Comparison of ENCODE assay signal across 20 mouse cellular contexts in genomic region chr5:73676626-73677025, GRCm38 (mm10). TPM values are rescaled to one million over a fixed set of nuclear protein-coding genes. Genes with fewer than 3 reads are reported as not detected.
DNase-seq lines count a peak whose midpoint lies in the region; ATAC-seq lines count a peak whose summit lies in the region.
"Had no signal": no experiment of that assay in that cellular context is flagged by ENCODE, and none has a peak within 500 bp of the region (broad histone marks: within the 10 kb centered on the region; RNA-seq: fewer than 3 reads in every experiment).

No protein-coding gene starts in this region.

- H3K27ac ChIP-seq in forebrain, embryonic 13.5 days: no peak overlapping the region
- no peak overlapping the region for H3K27ac ChIP-seq in forebrain, embryonic 12.5 days
- no peak overlapping the region for H3K27ac ChIP-seq in midbrain, embryonic 11.5 days (ENCODE audit: low read depth, low read length)
- no peak overlapping the region for H3K27ac ChIP-seq in midbrain, embryonic 13.5 days
- H3K27ac ChIP-seq in stomach, embryonic 15.5 days: no peak overlapping the region
- H3K27ac ChIP-seq: embryonic facial prominence, embryonic 12.5 days; heart, embryonic 13.5 days; hindbrain, embryonic 13.5 days; liver, embryonic 14.5 days; midbrain, embryonic 12.5 days had no signal

- peak; percentile 48; the same call in 1 of the 2 replicates for ATAC-seq in forebrain, embryonic 13.5 days
- ATAC-seq in forebrain, embryonic 12.5 days (ENCODE audit: low FRiP score): no peak
- ATAC-seq in midbrain, embryonic 11.5 days (ENCODE audit: low FRiP score): no peak
- no peak for ATAC-seq in midbrain, embryonic 13.5 days
- no peak for ATAC-seq in stomach, embryonic 15.5 days (ENCODE audit: insufficient read depth, low FRiP score, low read depth)
- no peak for ATAC-seq in megakaryocyte, adult 5-6 weeks (ENCODE audit: poor library complexity, severe bottlenecking)

- no peaks in the 10 kb centered on the region for H3K9me3 ChIP-seq in forebrain, embryonic 13.5 days (replicated peaks)
- H3K9me3 ChIP-seq in forebrain, embryonic 12.5 days: no peaks in the 10 kb centered on the region
- no peaks in the 10 kb centered on the region for H3K9me3 ChIP-seq in midbrain, embryonic 11.5 days (ENCODE audit: control insufficient read depth, low read length)
- H3K9me3 ChIP-seq in midbrain, embryonic 13.5 days: no peaks in the 10 kb centered on the region
- H3K9me3 ChIP-seq in stomach, embryonic 15.5 days: no peaks in the 10 kb centered on the region
- H3K9me3 ChIP-seq: embryonic facial prominence, embryonic 12.5 days; heart, embryonic 13.5 days; hindbrain, embryonic 13.5 days; midbrain, embryonic 12.5 days had no signal

- H3K9ac ChIP-seq in forebrain, embryonic 13.5 days: no peak overlapping the region
- no peak overlapping the region for H3K9ac ChIP-seq in forebrain, embryonic 12.5 days
- no peak overlapping the region for H3K9ac ChIP-seq in midbrain, embryonic 11.5 days (ENCODE audit: low read length)
- no peak overlapping the region for H3K9ac ChIP-seq in midbrain, embryonic 13.5 days (replicated peaks)
- H3K9ac ChIP-seq in stomach, embryonic 15.5 days: no peak overlapping the region
- H3K9ac ChIP-seq: embryonic facial prominence, embryonic 12.5 days; heart, embryonic 13.5 days; hindbrain, embryonic 13.5 days; liver, embryonic 14.5 days; midbrain, embryonic 12.5 days had no signal

- H3K4me1 ChIP-seq in forebrain, embryonic 13.5 days: 0 out of 2 replicates have a peak, but pooled peaks cover 7% of the 10 kb centered on the region
- H3K4me1 ChIP-seq in forebrain, embryonic 12.5 days: no peaks in the 10 kb centered on the region
- no peaks in the 10 kb centered on the region for H3K4me1 ChIP-seq in midbrain, embryonic 11.5 days (ENCODE audit: control insufficient read depth, insufficient read depth, low read length)
- no peaks in the 10 kb centered on the region for H3K4me1 ChIP-seq in midbrain, embryonic 13.5 days (replicated peaks)
- no peaks in the 10 kb centered on the region for H3K4me1 ChIP-seq in stomach, embryonic 15.5 days
- H3K4me1 ChIP-seq: heart, embryonic 13.5 days; hindbrain, embryonic 13.5 days; midbrain, embryonic 12.5 days had no signal

- WGBS in forebrain, embryonic 13.5 days: 37% methylated on average over 13 of the region's 13 CpGs
- 57% methylated on average over 13 of the region's 13 CpGs for WGBS in forebrain, embryonic 12.5 days
- WGBS in midbrain, embryonic 11.5 days: 71% methylated on average over 13 of the region's 13 CpGs
- WGBS in midbrain, embryonic 13.5 days: 62% methylated on average over 13 of the region's 13 CpGs
- WGBS in stomach, embryonic 15.5 days: 76% methylated on average over 13 of the region's 13 CpGs

- H3K27me3 ChIP-seq in forebrain, embryonic 13.5 days: no peaks in the 10 kb centered on the region
- H3K27me3 ChIP-seq in forebrain, embryonic 12.5 days: no peaks in the 10 kb centered on the region
- H3K27me3 ChIP-seq in midbrain, embryonic 11.5 days (ENCODE audit: control insufficient read depth, insufficient read depth, low read length): no peaks in the 10 kb centered on the region
- H3K27me3 ChIP-seq in midbrain, embryonic 13.5 days: no peaks in the 10 kb centered on the region
- H3K27me3 ChIP-seq in stomach, embryonic 15.5 days (replicated peaks): no peaks in the 10 kb centered on the region
- H3K27me3 ChIP-seq: embryonic facial prominence, embryonic 12.5 days; heart, embryonic 13.5 days; hindbrain, embryonic 13.5 days; midbrain, embryonic 12.5 days had no signal

- DNase-seq in midbrain, embryonic 11.5 days (ENCODE audit: low spot score, missing footprints): peak; percentile 62
- DNase-seq in layer of hippocampus, adult 9-10 months (ENCODE audit: low spot score): peak; percentile 29
- no peak for DNase-seq in ovary, postnatal 36 days (ENCODE audit: low spot score)
- DNase-seq: cerebellum, adult 9-11 months; kidney, adult 8-10 months; thymus, postnatal 25 days had no signal

- H3K4me3 ChIP-seq in forebrain, embryonic 13.5 days: no peak overlapping the region
- no peak overlapping the region for H3K4me3 ChIP-seq in forebrain, embryonic 12.5 days (replicated peaks)
- no peak overlapping the region for H3K4me3 ChIP-seq in midbrain, embryonic 11.5 days (ENCODE audit: low read depth, low read length)
- H3K4me3 ChIP-seq in midbrain, embryonic 13.5 days (replicated peaks): no peak overlapping the region
- H3K4me3 ChIP-seq in stomach, embryonic 15.5 days (replicated peaks): no peak overlapping the region; the same call in 1 of the 2 replicates
- H3K4me3 ChIP-seq: embryonic facial prominence, embryonic 12.5 days; heart, embryonic 13.5 days; hindbrain, embryonic 13.5 days; midbrain, embryonic 12.5 days had no signal

- peak overlapping the region; percentile 25 for H3K4me2 ChIP-seq in forebrain, embryonic 13.5 days
- no peak overlapping the region for H3K4me2 ChIP-seq in forebrain, embryonic 12.5 days
- no peak overlapping the region for H3K4me2 ChIP-seq in midbrain, embryonic 11.5 days
- no peak overlapping the region for H3K4me2 ChIP-seq in midbrain, embryonic 13.5 days (replicated peaks)
- peak overlapping the region; percentile 25; the same call in 1 of the 2 replicates for H3K4me2 ChIP-seq in stomach, embryonic 15.5 days
- H3K4me2 ChIP-seq: embryonic facial prominence, embryonic 12.5 days; heart, embryonic 13.5 days; hindbrain, embryonic 13.5 days; midbrain, embryonic 12.5 days had no signal

- no peaks in the 10 kb centered on the region for H3K36me3 ChIP-seq in forebrain, embryonic 13.5 days (ENCODE audit: poor library complexity, severe bottlenecking)
- H3K36me3 ChIP-seq in forebrain, embryonic 12.5 days (replicated peaks): no peaks in the 10 kb centered on the region
- no peaks in the 10 kb centered on the region for H3K36me3 ChIP-seq in midbrain, embryonic 11.5 days (ENCODE audit: control insufficient read depth, insufficient read depth, low read length)
- no peaks in the 10 kb centered on the region for H3K36me3 ChIP-seq in midbrain, embryonic 13.5 days
- no peaks in the 10 kb centered on the region for H3K36me3 ChIP-seq in stomach, embryonic 15.5 days
- H3K36me3 ChIP-seq: embryonic facial prominence, embryonic 12.5 days; heart, embryonic 13.5 days; hindbrain, embryonic 13.5 days; midbrain, embryonic 12.5 days had no signal

RNA-seq across cellular contexts. Expression of gene Spata18, which starts 25.4 kb away (rescaled TPM):
- polyA plus RNA-seq in forebrain, embryonic 13.5 days (2015; fragmentation: Nextera tagmentation; extraction: Ambion mirVana): 0.34 and 0.71 TPM in 2 replicates
- 0.13 TPM in 1 of 2 replicates, not detected in the other for polyA plus RNA-seq in forebrain, embryonic 12.5 days (2016; fragmentation: Nextera tagmentation; extraction: Ambion mirVana)
- 0.10 and 0.12 TPM in 2 replicates for polyA plus RNA-seq in midbrain, embryonic 11.5 days (2014; fragmentation: Nextera tagmentation; extraction: Ambion mirVana)
- 0.14 and 0.22 TPM in 2 replicates for polyA plus RNA-seq in midbrain, embryonic 13.5 days (2015; fragmentation: Nextera tagmentation; extraction: Ambion mirVana)
- polyA plus RNA-seq in stomach, embryonic 15.5 days (2015; fragmentation: Nextera tagmentation; extraction: Ambion mirVana): 0.13 and 0.40 TPM in 2 replicates
- not detected in 2 replicates for total RNA-seq in megakaryocyte, adult 5-6 weeks (2015)
- total RNA-seq in megakaryocyte, adult 5-6 weeks (2017): not detected in 2 replicates
- total RNA-seq: ES-E14; gastrocnemius, adult 8-10 months; neutrophil, adult 5-6 weeks had no signal
- polyA plus RNA-seq: liver, embryonic 14.5 days had no signal

RNA-seq across cellular contexts. Expression of gene Sgcb, which starts 29.0 kb away (rescaled TPM):
- 20.5 and 22.3 TPM in 2 replicates for polyA plus RNA-seq in forebrain, embryonic 13.5 days (2015; fragmentation: Nextera tagmentation; extraction: Ambion mirVana)
- polyA plus RNA-seq in forebrain, embryonic 12.5 days (2016; fragmentation: Nextera tagmentation; extraction: Ambion mirVana): 19.2 and 22.1 TPM in 2 replicates
- 20.4 and 23.3 TPM in 2 replicates for polyA plus RNA-seq in midbrain, embryonic 11.5 days (2014; fragmentation: Nextera tagmentation; extraction: Ambion mirVana)
- polyA plus RNA-seq in midbrain, embryonic 13.5 days (2015; fragmentation: Nextera tagmentation; extraction: Ambion mirVana): 23.8 and 25.9 TPM in 2 replicates
- 23.6 and 26.7 TPM in 2 replicates for polyA plus RNA-seq in stomach, embryonic 15.5 days (2015; fragmentation: Nextera tagmentation; extraction: Ambion mirVana)
- total RNA-seq in megakaryocyte, adult 5-6 weeks (2015): 9.5 TPM in 2 replicates
- 4.5 and 4.6 TPM in 2 replicates for total RNA-seq in megakaryocyte, adult 5-6 weeks (2017)

RNA-seq across cellular contexts. Expression of gene Lrrc66, which starts 44.3 kb away (rescaled TPM):
- polyA plus RNA-seq in forebrain, embryonic 13.5 days (2015; fragmentation: Nextera tagmentation; extraction: Ambion mirVana): not detected in 2 replicates
- polyA plus RNA-seq in forebrain, embryonic 12.5 days (2016; fragmentation: Nextera tagmentation; extraction: Ambion mirVana): not detected in 2 replicates
- 0.04 TPM in 1 of 2 replicates, not detected in the other for polyA plus RNA-seq in midbrain, embryonic 11.5 days (2014; fragmentation: Nextera tagmentation; extraction: Ambion mirVana)
- not detected in 2 replicates for polyA plus RNA-seq in midbrain, embryonic 13.5 days (2015; fragmentation: Nextera tagmentation; extraction: Ambion mirVana)
- 1.8 and 1.9 TPM in 2 replicates for polyA plus RNA-seq in stomach, embryonic 15.5 days (2015; fragmentation: Nextera tagmentation; extraction: Ambion mirVana)
- total RNA-seq in megakaryocyte, adult 5-6 weeks (2015): not detected in 2 replicates
- 0.11 TPM in 1 of 2 replicates, not detected in the other for total RNA-seq in megakaryocyte, adult 5-6 weeks (2017)
- total RNA-seq: ES-E14; gastrocnemius, adult 8-10 months; left cerebral cortex, adult 8-10 months; neutrophil, adult 5-6 weeks had no signal
- polyA plus RNA-seq: hindbrain, embryonic 13.5 days; midbrain, embryonic 12.5 days had no signal

Comparison
In these comparisons a context has a peak if more than half of its experiments do, and no peak if none do; other contexts are left out.
1. H3K4me2 ChIP-seq: peak in forebrain, embryonic 13.5 days (single experiment) and stomach, embryonic 15.5 days (single experiment); none in forebrain, embryonic 12.5 days (single experiment), midbrain, embryonic 11.5 days (single experiment) and midbrain, embryonic 13.5 days (single experiment).